Mouse (Mus musculus): Measurements from ENCODE around the gene Dpp9.

Dpp9 gene

GRCm38 (mm10) chr17:56229943-56230342 lies 11.2 kb upstream of the Dpp9 start:
- no peak for DNase-seq (ENCODE audit: low spot score)

GRCm38 (mm10) chr17:56226566-56226965 lies 7.9 kb upstream of the Dpp9 start:
- DNase-seq (ENCODE audit: low spot score) = no peak

- DNase-seq (ENCODE audit: low spot score) = no peak
Observed at GRCm38 (mm10) chr17:56224916-56225315, 6.2 kb upstream of the Dpp9 start.

- peak; percentile 35 for DNase-seq (ENCODE audit: low spot score)
Observed at GRCm38 (mm10) chr17:56219805-56220204, 1.1 kb upstream of the Dpp9 start.

GRCm38 (mm10) chr17:56219251-56219650 lies 546 bp upstream of the Dpp9 start:
- DNase-seq (ENCODE audit: low spot score) = no peak

- DNase-seq (ENCODE audit: low spot score) = no peak
Observed at GRCm38 (mm10) chr17:56217670-56218069, 1.0 kb downstream of the Dpp9 start.

GRCm38 (mm10) chr17:56214229-56214628 lies 4.5 kb downstream of the Dpp9 start:
- DNase-seq (ENCODE audit: low spot score) = no peak

GRCm38 (mm10) chr17:56212676-56213075 lies 6.0 kb downstream of the Dpp9 start:
- no peak for DNase-seq (ENCODE audit: low spot score)

GRCm38 (mm10) chr17:56211090-56211489 lies 7.6 kb downstream of the Dpp9 start:
- no peak for DNase-seq (ENCODE audit: low spot score)

- no peak for DNase-seq (ENCODE audit: low spot score)
Observed at GRCm38 (mm10) chr17:56208821-56209220, 9.9 kb downstream of the Dpp9 start.

GRCm38 (mm10) chr17:56207963-56208530 lies 10.7 kb downstream of the Dpp9 start:
- no peak for DNase-seq (ENCODE audit: low spot score)

GRCm38 (mm10) chr17:56206986-56207674 lies 11.6 kb downstream of the Dpp9 start:
- DNase-seq (ENCODE audit: low spot score) = no peak

GRCm38 (mm10) chr17:56206276-56206884 lies 12.3 kb downstream of the Dpp9 start:
- DNase-seq (ENCODE audit: low spot score) = no peak

- DNase-seq (ENCODE audit: low spot score) = no peak
Observed at GRCm38 (mm10) chr17:56203729-56204128, 15.0 kb downstream of the Dpp9 start.

GRCm38 (mm10) chr17:56202476-56202875 lies 16.2 kb downstream of the Dpp9 start:
- DNase-seq (ENCODE audit: low spot score) = no peak

GRCm38 (mm10) chr17:56201642-56202041 lies 17.1 kb downstream of the Dpp9 start:
- no peak for DNase-seq (ENCODE audit: low spot score)

- no peak for DNase-seq (ENCODE audit: low spot score)
Observed at GRCm38 (mm10) chr17:56200586-56200985, 18.1 kb downstream of the Dpp9 start.

GRCm38 (mm10) chr17:56196860-56197259 lies 21.8 kb downstream of the Dpp9 start:
- no peak for DNase-seq (ENCODE audit: low spot score)

- DNase-seq (ENCODE audit: low spot score) = no peak
Observed at GRCm38 (mm10) chr17:56194765-56195164, 23.9 kb downstream of the Dpp9 start.

- DNase-seq (ENCODE audit: low spot score) = no peak
Observed at GRCm38 (mm10) chr17:56194357-56194756, 24.3 kb downstream of the Dpp9 start.

- DNase-seq (ENCODE audit: low spot score) = no peak
Observed at GRCm38 (mm10) chr17:56191266-56191665, 27.4 kb downstream of the Dpp9 start.

- peak; percentile 24 for DNase-seq (ENCODE audit: low spot score)
Observed at GRCm38 (mm10) chr17:56185281-56186141, 33.2 kb downstream of the Dpp9 start.
